Mouse (Mus musculus) cerebellum, adult 9-10 months (tissue): ENCODE results near the gene Smim4.

Source experiments
- DNase-seq: peaks from one replicate; pipeline ENCODE4 v3.0.0; 2022

Smim4 gene

DNA sequence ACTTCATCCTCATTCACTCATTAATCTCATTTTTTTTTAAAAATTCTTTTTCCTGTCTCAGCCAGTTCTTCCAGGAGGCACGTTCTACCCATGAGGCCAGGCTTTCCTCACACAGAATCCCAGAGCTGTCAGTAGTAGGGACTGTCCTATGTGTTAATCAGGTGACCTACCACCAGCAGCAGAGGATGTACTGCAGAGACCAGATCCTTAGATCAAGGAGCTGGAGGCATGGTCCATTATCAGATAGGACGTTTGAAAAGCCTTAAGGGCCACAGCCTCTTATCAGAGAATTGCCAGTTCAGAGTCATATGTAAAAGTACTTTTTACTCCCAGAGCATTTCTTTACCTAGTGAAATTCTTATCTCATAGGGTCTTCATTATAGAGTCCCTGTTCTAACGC, 14.7 kb downstream of the Smim4 start:
- no peak for DNase-seq

DNA sequence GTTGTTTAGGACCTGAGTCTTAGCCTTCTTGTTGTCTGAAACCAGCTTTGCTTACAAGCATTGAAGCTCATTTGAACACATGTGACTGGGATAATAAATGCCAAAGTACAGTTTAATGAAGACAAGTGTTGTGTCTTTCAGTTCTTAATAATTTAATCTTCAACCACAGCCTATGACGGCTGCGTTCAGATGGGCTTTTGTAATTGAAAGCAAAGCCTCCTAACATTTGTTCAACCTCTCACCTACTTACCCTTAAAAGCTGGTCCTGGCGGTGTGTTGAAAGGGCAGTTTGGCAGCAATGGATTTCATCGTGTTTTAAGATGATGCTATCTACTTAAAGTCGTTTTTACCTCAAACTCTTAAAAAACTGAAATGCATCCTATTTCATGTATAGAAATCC, 16.6 kb downstream of the Smim4 start:
- no peak for DNase-seq

DNA sequence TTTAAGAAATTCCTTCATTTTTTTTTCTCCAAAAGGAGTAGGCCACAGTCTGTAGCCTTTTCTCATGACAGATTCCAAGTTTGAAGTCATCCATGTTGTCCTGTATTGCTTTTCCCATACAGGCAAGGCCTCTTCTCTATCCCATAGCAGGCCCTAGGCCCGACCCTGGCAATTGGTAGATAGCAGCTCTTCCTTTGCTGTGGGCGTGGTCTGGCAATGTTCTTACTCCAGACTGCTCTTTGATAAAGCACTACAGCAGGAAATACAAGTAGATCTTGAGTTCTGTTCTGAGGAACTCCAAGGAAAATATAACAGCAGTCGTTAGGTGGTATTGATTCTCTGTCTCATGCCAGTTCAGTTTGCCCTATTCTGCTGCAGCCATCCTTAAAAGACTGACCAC, 18.1 kb downstream of the Smim4 start:
- no peak for DNase-seq

DNA sequence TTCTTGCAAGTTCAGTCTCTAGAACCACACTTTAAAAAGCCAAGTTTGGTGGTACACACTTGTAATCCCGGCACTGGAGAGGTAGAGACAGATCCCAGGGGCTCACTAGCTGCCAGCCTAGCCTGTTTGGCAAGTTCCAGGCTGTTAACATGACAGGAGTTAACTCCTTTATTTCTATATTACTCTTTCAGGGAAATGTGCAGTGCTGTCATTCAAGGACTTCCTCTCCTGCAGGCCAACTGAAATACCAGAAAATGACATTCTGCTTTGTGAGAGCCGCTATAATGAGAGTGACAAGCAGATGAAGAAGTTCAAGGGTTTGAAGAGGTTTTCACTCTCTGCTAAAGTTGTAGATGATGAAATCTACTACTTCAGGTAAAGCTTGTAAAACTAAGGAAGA, 23.6 kb downstream of the Smim4 start:
- no peak for DNase-seq

DNA sequence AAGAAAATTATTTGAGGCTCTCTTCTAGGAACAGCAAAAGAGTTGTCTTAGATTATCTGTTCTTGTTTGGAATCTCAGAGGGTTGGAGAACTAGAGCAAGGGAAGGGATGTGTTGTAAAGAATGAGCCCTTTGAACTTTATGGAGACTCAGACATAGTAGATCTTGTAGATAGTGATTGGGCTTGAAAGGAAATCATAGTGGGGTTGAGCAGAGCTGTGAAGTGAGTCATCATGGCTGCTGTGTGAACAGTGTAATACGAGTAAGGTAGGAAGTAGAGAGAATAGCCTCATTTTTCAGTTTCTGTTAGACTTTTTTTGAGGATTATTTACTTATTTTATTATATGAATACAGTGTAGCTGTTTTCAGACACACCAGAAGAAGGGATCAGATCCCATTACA, 38.8 kb downstream of the Smim4 start:
- no peak for DNase-seq

DNA sequence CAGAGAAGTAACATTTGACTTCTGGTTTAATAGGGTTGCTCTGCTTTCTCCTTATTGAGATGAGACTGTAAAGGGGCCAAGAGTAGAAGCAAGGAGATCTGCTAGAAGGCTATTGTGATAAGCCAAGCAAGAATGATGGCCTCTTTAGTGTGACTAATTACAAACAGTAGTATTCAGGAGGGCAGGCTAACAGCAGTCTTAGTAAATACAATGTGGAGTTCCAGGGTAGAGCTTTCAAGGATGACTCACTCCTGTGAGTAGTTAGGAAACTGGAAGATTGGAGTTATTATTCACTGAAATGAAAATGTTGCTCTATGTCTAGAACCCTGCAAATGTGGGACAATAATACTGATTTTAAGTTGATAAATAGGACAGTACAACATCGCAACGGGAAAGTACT, 40.2 kb downstream of the Smim4 start:
- no peak for DNase-seq

DNA sequence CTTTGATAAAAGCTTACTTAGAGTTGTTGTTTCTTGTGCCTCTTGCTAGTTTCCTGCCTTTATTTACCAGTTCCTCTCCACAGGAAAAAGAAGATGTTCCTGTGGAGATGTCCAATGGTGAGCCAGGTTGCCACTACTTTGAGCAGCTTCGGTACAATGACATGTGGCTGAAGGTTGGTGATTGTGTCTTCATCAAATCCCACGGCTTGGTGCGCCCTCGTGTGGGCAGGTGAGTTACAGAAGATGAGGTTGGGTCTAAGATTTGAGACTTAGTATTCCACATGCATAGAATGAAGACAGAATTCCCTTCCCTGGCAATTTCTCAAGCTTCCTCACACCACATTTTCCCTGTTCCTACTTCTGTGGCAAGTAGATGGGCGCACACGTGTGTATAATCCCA, 41.3 kb downstream of the Smim4 start:
- no peak for DNase-seq

DNA sequence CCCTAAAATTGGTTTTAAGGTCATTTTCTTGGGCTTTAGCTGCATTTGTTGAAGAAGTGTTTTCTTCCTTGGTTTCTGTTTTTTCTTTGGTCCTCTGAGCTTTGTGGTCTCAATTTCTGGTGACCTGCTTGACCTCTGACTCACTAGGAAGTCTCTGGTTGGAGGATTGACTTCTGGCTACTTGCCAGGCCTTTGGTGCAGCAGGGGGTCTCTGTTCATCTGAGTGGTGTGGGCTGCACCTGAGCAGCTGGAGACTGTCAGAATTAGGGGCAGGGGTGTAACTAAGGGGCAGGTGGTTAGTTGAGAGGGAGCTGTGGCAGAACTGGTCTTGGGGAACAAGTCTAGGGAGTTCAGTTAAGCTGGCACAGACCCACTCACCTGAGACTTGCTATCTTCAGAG, 47.6 kb downstream of the Smim4 start:
- no peak for DNase-seq

DNA sequence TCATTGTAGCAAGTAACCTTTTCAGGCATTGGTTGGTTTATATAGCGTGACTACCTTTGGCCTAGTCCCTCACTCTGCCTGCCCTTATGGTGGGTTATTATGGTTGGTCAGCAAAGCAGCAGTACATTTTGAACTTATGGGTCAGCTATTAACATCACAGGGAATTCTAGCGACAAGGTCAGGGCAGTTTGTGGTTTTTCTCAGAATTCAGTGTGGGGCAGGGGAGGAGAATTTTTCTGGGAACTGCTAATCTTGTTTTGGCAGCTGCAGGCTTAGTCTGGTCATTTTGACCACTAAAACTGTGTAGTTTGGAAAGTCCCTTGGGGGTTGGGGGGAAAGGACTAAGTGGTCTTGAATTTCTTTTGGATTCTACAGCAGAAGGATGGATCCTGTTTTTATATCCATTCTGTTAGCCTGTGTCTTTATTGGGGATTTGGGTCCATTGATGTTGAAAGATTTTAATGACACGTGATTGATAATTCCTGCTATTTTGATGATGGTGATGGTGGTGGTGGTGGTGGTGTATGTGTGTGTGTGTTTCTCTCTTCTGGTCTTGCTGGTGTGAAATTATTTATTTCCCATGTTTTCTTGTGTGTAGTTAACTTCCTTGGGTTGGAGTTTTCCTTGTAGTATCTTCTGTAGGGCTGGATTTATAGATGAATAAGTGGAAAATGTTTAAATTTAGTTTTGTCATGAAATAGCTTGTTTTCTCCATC, 49.3 kb downstream of the Smim4 start:
- no peak for DNase-seq

DNA sequence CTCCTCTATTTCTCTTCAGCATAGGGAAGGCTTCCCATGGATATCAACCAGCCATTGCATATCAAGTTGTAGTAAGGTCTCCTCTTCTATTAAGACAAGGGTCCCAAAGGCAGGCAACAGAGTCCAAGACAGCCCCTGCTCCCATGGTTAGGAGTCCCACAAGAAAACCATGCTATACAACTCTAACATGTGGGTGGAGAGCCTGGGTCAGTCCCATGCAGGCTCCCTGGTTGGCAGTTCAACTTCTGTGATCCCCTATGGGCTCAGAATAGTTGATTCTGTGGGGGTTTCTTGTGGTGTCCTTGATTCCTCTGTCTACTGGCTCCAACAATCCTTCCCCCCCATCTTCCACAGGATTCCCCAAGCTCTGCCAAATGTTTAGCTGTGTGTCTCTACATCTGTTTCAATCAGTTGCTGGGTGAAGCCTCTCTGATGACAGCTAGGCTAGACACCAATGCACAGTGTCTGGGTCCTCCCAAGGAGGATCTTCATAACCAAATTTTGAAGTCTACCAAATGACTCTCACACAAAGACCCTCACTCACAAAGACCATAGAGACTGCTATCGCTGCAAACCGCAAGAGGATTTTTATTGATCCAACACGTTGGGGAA, 50.1 kb downstream of the Smim4 start:
- DNase-seq: no peak

DNA sequence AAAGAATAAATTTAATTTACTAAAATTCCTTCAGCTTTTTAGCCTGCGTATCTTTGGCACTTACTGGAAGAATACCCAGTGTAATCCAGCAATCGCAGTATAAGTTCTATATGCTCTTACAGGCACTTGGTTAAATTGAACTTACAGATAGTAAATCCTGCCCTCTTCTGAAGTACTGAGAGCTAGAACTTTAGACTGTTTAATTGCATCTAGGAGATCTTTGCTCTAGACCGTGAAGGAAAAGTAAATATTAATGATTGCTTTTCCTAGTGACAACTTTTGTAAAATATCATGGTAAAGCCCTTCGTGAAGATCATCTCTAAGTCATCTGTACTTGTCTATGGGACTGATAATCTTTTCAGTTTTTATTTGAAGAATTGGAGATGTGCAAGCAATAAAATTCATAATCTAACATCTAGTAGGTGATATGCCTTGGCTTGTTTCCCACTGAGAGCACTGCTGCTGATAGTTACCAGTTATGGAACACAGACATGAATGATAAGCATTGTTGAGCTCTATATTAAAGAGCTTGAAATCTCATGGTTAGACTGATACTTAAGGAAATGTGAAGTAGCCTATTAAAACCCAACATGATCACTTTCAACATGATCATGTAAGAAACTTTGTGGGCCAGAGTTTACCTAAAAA, 59.5 kb downstream of the Smim4 start:
- DNase-seq: no peak

DNA sequence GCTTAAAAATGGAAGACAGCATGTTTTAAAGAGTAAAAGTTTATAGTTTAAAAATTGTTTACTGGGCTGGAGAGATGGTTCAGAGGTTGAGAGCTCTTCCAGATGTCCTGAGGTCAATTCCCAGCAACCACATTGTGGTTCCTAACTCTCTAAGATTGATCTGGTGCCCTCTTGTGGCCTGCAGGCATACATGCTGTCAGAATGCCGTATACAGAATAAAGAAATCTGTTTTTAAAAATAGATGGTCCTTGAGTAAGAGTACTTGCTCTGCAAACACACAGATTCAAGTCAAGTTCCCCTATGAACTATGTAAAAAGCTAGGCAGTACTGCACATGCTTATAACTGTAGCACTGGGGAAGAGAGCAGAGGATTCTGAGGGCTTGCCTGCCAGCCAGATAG, 66.5 kb downstream of the Smim4 start:
- no peak for DNase-seq

DNA sequence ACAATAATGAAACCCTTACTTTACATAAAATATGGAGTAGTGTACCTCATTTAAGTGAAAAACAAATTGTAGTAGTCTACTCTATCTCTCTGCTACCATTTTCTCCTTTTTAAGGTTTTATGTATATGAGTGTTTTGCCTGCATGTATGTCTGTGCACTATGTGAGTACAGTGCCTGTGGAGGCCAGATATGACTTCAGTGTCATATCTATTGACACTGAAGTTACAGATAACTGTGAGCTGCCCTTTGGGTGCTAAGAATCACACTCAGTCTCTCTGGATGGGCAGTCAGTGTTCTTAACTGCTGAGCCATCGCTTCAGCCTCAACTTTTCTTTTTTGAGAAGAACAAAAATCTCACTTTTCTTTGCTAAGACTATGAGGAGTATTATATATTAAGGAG, 82.9 kb downstream of the Smim4 start:
- DNase-seq: no peak

DNA sequence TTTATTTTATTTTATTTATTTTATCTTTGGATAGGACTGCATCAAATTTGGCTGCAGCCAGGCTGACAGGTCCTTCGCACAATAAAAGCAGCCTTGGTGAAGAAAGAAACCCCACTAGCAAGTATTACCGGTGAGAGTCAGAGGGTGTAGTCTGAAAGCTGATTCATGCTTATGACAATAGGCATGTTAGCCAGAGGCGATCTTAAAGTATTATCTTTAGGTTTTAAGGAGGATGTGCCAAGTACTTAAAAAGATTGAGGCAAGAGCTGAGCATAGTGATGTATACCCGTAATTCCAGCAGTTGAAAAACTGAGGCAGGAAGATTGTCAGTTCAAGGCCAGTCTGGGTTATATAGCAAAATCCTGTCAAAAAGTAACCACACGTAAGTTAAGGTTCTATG, 83.5 kb downstream of the Smim4 start:
- no peak for DNase-seq
